Mouse (Mus musculus): Measurements from ENCODE around the gene 1700113H08Rik. TPM values are rescaled to one million over a fixed set of nuclear protein-coding genes. Genes with fewer than 3 reads are reported as not detected.

Gene 1700113H08Rik
- total RNA-seq, 1 experiment from 2014 or later: not detected

GRCm38 (mm10) chr10:87209466-87209865, 151.6 kb downstream of the 1700113H08Rik start:
- DNase-seq: no peak

- no peak for DNase-seq
Measured at GRCm38 (mm10) chr10:87211046-87211445, 153.2 kb downstream of the 1700113H08Rik start.

- DNase-seq: no peak
Measured at GRCm38 (mm10) chr10:87212854-87213253, 155.0 kb downstream of the 1700113H08Rik start.

GRCm38 (mm10) chr10:87230071-87230910, 172.4 kb downstream of the 1700113H08Rik start:
- no peak for DNase-seq

- no peak for DNase-seq
Measured at GRCm38 (mm10) chr10:87239332-87240008, 181.6 kb downstream of the 1700113H08Rik start.

- DNase-seq: no peak
Measured at GRCm38 (mm10) chr10:87271724-87272123, 213.9 kb downstream of the 1700113H08Rik start.

GRCm38 (mm10) chr10:87272133-87272622, 214.3 kb downstream of the 1700113H08Rik start:
- no peak for DNase-seq

GRCm38 (mm10) chr10:87275075-87275474, 217.2 kb downstream of the 1700113H08Rik start:
- DNase-seq: no peak

Other genes with a start within 250 kb of the 1700113H08Rik start
- 0.33 and 1.4 TPM in 2 replicates for gene Stab2, start 50.0 kb upstream of the 1700113H08Rik start, total RNA-seq (2021)